Mouse (Mus musculus): ENCODE results near the gene Fnip1. TPM values are rescaled to one million over a fixed set of nuclear protein-coding genes. Genes with fewer than 3 reads are reported as not detected.
"Not testable (repeated sequence)": the region's sequence is repeated elsewhere in the genome, so short reads cannot be mapped to it uniquely, and the experiment has no call there.

Gene Fnip1
- polyA plus RNA-seq, 1 experiment from 2014 or later = 23.7 TPM

GRCm38 (mm10) chr11:54426267-54426666 lies 11.7 kb upstream of the Fnip1 start:
- ATAC-seq (no peak), DNase-seq (ENCODE audit: low read depth, low spot score) (no peak)
- TF ChIP-seq CTCF (IDR thresholded peaks at IDR 0.05) = no peak
- ChIA-PET CTCF (no interaction called here), POLR2A (interaction anchor here (0.6 kb wide), 1 partner anchor 15 kb away, joined by 3 read pairs; no protein-coding TSS in a partner anchor)
- H3K27me3 ChIP-seq = no peaks in the 10 kb centered on the region
- in situ Hi-C loops (cut with MboI; ENCODE audit: low pct_unique_long_range_greater_than_20kb) = no loop called here

- no peak for TF ChIP-seq CTCF (IDR thresholded peaks at IDR 0.05)
- DNase-seq (ENCODE audit: low read depth, low spot score) = no peak
- ChIA-PET CTCF (no interaction called here), POLR2A (no interaction called here)
- H3K27me3 ChIP-seq = no peaks in the 10 kb centered on the region
- in situ Hi-C loops (cut with MboI; ENCODE audit: low pct_unique_long_range_greater_than_20kb) = no loop called here
- no peak for ATAC-seq
Measured at GRCm38 (mm10) chr11:54427138-54427537, 10.9 kb upstream of the Fnip1 start.

- in situ Hi-C loops (cut with MboI; ENCODE audit: low pct_unique_long_range_greater_than_20kb) = no loop called here
- CTCF ChIA-PET = no interaction called here
- no peaks in the 10 kb centered on the region for H3K27me3 ChIP-seq
- no peak for ATAC-seq
- DNase-seq (ENCODE audit: low read depth, low spot score) = no peak
- TF ChIP-seq CTCF (IDR thresholded peaks at IDR 0.05) = no peak
- POLR2A ChIA-PET = no interaction called here
Measured at GRCm38 (mm10) chr11:54427695-54428352, 10.2 kb upstream of the Fnip1 start.

- ATAC-seq = no peak
- no peaks in the 10 kb centered on the region for H3K27me3 ChIP-seq
- DNase-seq (ENCODE audit: low read depth, low spot score) = no peak
- ChIA-PET POLR2A (no interaction called here), CTCF (no interaction called here)
- no peak for TF ChIP-seq CTCF (IDR thresholded peaks at IDR 0.05)
- in situ Hi-C loops (cut with MboI; ENCODE audit: low pct_unique_long_range_greater_than_20kb) = no loop called here
Measured at GRCm38 (mm10) chr11:54429224-54429623, 8.8 kb upstream of the Fnip1 start.

- ChIA-PET CTCF (interaction anchor here (0.9 kb wide), 1 partner anchor 12 kb away, joined by 3 read pairs; no protein-coding TSS in a partner anchor), POLR2A (no interaction called here)
- DNase-seq (ENCODE audit: low read depth, low spot score) = no peak
- in situ Hi-C loops (cut with MboI; ENCODE audit: low pct_unique_long_range_greater_than_20kb) = no loop called here
- TF ChIP-seq CTCF (IDR thresholded peaks at IDR 0.05) = no peak
- H3K27me3 ChIP-seq = peaks cover 5% of the 10 kb centered on the region
- no peak for ATAC-seq
Measured at GRCm38 (mm10) chr11:54435797-54436196, 2.2 kb upstream of the Fnip1 start.

GRCm38 (mm10) chr11:54437310-54437822 lies 633 bp upstream of the Fnip1 start:
- CTCF ChIA-PET = interaction anchor here (0.9 kb wide), 1 partner anchor 19 kb away, joined by 3 read pairs; no protein-coding TSS in a partner anchor

GRCm38 (mm10) chr11:54438366-54438781 lies 375 bp downstream of the Fnip1 start:
- no peak for TF ChIP-seq CTCF (IDR thresholded peaks at IDR 0.05)
- peaks cover 5% of the 10 kb centered on the region for H3K27me3 ChIP-seq
- ATAC-seq (peak; percentile 54), DNase-seq (ENCODE audit: low read depth, low spot score) (no peak)
- in situ Hi-C loops (cut with MboI; ENCODE audit: low pct_unique_long_range_greater_than_20kb) = no loop called here
- ChIA-PET POLR2A (interaction anchor here (1.0 to 2.6 kb wide), 4 partner anchors 23 to 92 kb away, joined by 4 to 12 read pairs (median 4); no protein-coding TSS in a partner anchor), CTCF (interaction anchor here (0.9 kb wide), 1 partner anchor 18 kb away, joined by 3 read pairs; no protein-coding TSS in a partner anchor)

More at GRCm38 (mm10) chr11:54437310-54437822, 633 bp upstream of the Fnip1 start:
- no peak for ATAC-seq
- H3K27me3 ChIP-seq = peaks cover 5% of the 10 kb centered on the region
- POLR2A ChIA-PET = interaction anchor here (0.6 to 2.6 kb wide), 11 partner anchors 14 to 190 kb away, joined by 3 to 12 read pairs (median 4); no protein-coding TSS in a partner anchor
- in situ Hi-C loops (cut with MboI; ENCODE audit: low pct_unique_long_range_greater_than_20kb) = no loop called here
- TF ChIP-seq CTCF (IDR thresholded peaks at IDR 0.05) = no peak
- no peak for DNase-seq (ENCODE audit: low read depth, low spot score)

GRCm38 (mm10) chr11:54438991-54439690 lies 1.1 kb downstream of the Fnip1 start:
- no peak for ATAC-seq
- ChIA-PET CTCF (interaction anchor here (1.1 kb wide), 1 partner anchor 9 kb away, joined by 3 read pairs; no protein-coding TSS in a partner anchor), POLR2A (interaction anchor here (0.7 to 2.6 kb wide), 2 partner anchors 26 to 85 kb away, joined by 3 to 12 read pairs; no protein-coding TSS in a partner anchor)
- peaks cover 5% of the 10 kb centered on the region for H3K27me3 ChIP-seq
- in situ Hi-C loops (cut with MboI; ENCODE audit: low pct_unique_long_range_greater_than_20kb) = no loop called here
- no peak for DNase-seq (ENCODE audit: low read depth, low spot score)
- TF ChIP-seq CTCF (IDR thresholded peaks at IDR 0.05) = no peak

- H3K27me3 ChIP-seq = peaks cover 5% of the 10 kb centered on the region
- ChIA-PET CTCF (interaction anchor here (1.1 kb wide), 1 partner anchor 8 kb away, joined by 3 read pairs; no protein-coding TSS in a partner anchor), POLR2A (no interaction called here)
- no peak for DNase-seq (ENCODE audit: low read depth, low spot score)
- ATAC-seq = no peak
- in situ Hi-C loops (cut with MboI; ENCODE audit: low pct_unique_long_range_greater_than_20kb) = no loop called here
- TF ChIP-seq CTCF (IDR thresholded peaks at IDR 0.05) = no peak
Measured at GRCm38 (mm10) chr11:54439691-54440029, 1.7 kb downstream of the Fnip1 start.

GRCm38 (mm10) chr11:54450757-54451156 lies 12.8 kb downstream of the Fnip1 start:
- ATAC-seq; CTCF ChIA-PET; POLR2A ChIA-PET; in situ Hi-C loops (cut with MboI; ENCODE audit: low pct_unique_long_range_greater_than_20kb); H3K27me3 ChIP-seq; DNase-seq (ENCODE audit: low read depth, low spot score): not testable (repeated sequence)

GRCm38 (mm10) chr11:54454516-54454915 lies 16.5 kb downstream of the Fnip1 start:
- no peak for TF ChIP-seq CTCF (IDR thresholded peaks at IDR 0.05)
- ChIA-PET CTCF (interaction anchor here (0.8 to 1.3 kb wide), 3 partner anchors 9 to 31 kb away, joined by 3 read pairs; no protein-coding TSS in a partner anchor), POLR2A (no interaction called here)
- no peak for ATAC-seq
- in situ Hi-C loops (cut with MboI; ENCODE audit: low pct_unique_long_range_greater_than_20kb) = no loop called here
- no peaks in the 10 kb centered on the region for H3K27me3 ChIP-seq
- no peak for DNase-seq (ENCODE audit: low read depth, low spot score)

All from Patski (cell line).